Mouse (Mus musculus) forebrain, postnatal 0 days (tissue): ENCODE data around the gene Mef2c. TPM values are rescaled to one million over a fixed set of nuclear protein-coding genes. Genes with fewer than 3 reads are reported as not detected.
A peak's percentile ranks its signal among the peaks of the same experiment; 100 is the strongest.

Source experiments
- ATAC-seq: fragments of 200-750 bp; cut with Nextera tagmentation; 2 replicates; pipeline ENCODE4 v1.8.0; 2017; ENCODE audit warnings: mild to moderate bottlenecking, moderate library complexity
- DNase-seq: peaks from one replicate; pipeline ENCODE4 v3.0.0-alpha.2; 2015
- H3K27ac ChIP-seq: fragments of 300-500 bp; sonication (generic); 2 replicates; pipeline ENCODE4 v1.5.1; 2014; ENCODE audit warnings: low read depth, mild to moderate bottlenecking, antibody characterized with exemption, low read length, moderate library complexity, mixed read lengths
- H3K27me3 ChIP-seq: fragments of 300-500 bp; sonication (generic); 2 replicates; pipeline ENCODE4 v1.6.1; 2014; ENCODE audit warnings: mild to moderate bottlenecking, low read length, mixed read lengths; ENCODE audit not compliant: insufficient read depth
- H3K36me3 ChIP-seq: fragments of 300-500 bp; sonication (generic); 2 replicates; pipeline ENCODE4 v1.6.1; 2014; ENCODE audit warnings: mild to moderate bottlenecking, moderate library complexity; ENCODE audit not compliant: insufficient read depth
- H3K4me1 ChIP-seq: fragments of 300-500 bp; sonication (generic); 2 replicates; pipeline ENCODE4 v1.6.1; 2014; ENCODE audit warnings: antibody characterized with exemption; ENCODE audit not compliant: insufficient read depth
- H3K4me2 ChIP-seq: fragments of 300-500 bp; sonication (generic); 2 replicates; pipeline ENCODE4 v1.6.1; 2014; ENCODE audit warnings: low read depth, mild to moderate bottlenecking, moderate library complexity
- H3K4me3 ChIP-seq: fragments of 300-500 bp; sonication (generic); 2 replicates; pipeline ENCODE4 v1.5.1; 2014; ENCODE audit warnings: low read depth, low read length, mixed read lengths
- H3K9ac ChIP-seq: fragments of 300-500 bp; sonication (generic); 2 replicates; pipeline ENCODE4 v1.6.1; 2014; ENCODE audit warnings: mild to moderate bottlenecking
- H3K9me3 ChIP-seq: fragments of 300-500 bp; sonication (generic); 2 replicates; pipeline ENCODE4 v1.6.1; 2016; ENCODE audit warnings: low read length
- CTCF ChIP-seq: sonication (generic); IDR thresholded peaks from 2 replicates; pipeline ENCODE4 v1.5.1; 2016; ENCODE audit warnings: antibody characterized with exemption, control low read depth, low read depth
- WGBS: fragments of 180-500 bp; shearing (Covaris S2); extraction: QIAGEN DNeasy Blood & Tissue Kit; methylation state at CpG from one replicate; pipeline ENCODE4 v1.1.7; 2014; 5-methylcytosine and 5-hydroxymethylcytosine counted together
- polyA plus RNA-seq: library from polyadenylated mRNA; unstranded; fragments of >200 nt; fragmentation: Nextera tagmentation; extraction: Ambion mirVana; gene quantifications from 2 replicates; pipeline ENCODE4 v1.2.1, GENCODE M21; 2015
- total RNA-seq: library from RNA; depleted of rRNA; stranded (reverse); fragments of >200 nt; gene quantifications from 2 replicates; pipeline ENCODE4 v1.2.3, GENCODE M21; 2014

The Mef2c gene
- total and polyA plus RNA-seq, 2 experiments from 2014 or later = 245 to 373 TPM

DNA sequence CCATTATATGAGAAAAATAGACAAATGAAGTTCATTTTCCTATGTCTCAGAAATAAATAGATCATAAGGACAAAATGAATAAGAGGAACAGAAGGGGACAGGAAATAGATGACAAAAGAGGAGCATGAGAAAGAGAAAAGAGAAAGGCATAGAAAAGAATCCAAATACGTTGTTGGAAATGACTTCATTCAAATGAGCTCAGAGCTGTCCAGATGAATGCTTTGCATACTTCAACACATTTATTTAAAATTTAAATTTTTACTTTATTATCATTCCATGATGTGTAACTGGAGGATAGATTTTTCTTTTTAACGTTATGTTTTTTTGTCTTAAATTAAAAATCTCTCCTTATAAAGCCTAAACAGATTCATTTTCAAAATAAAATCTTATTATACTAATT, 203.8 kb downstream of the Mef2c start:
- no peak for DNase-seq

DNA sequence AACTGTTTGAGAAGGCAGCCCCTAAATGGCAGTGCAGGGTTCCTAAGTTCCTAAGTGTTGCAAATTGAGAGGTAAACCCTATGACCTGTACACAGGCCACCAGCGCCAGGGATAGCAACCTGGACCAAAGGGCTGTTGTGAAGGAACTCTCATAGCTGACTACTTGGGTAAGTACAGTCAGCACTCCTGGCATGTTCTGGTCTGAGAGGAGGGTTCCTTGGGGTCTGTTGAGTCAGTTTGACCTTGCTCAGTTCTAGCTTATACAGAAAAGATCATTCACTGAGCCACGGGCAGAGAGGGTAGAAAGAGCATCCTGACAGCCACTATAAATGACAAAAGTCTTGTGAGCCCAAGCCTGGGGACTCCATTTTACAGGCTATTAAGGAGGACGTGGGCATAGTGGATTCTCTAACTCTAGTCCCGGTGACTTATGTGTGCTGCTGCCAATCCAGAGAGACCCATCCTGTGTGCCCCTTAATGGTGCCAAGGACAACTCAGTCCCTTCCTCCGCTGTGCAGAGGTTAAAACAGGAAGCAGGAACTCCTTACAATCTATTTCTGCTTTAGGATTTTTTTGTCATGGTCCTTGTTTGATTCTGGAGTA, 209.0 kb downstream of the Mef2c start:
- Histone ChIP-seq H3K27ac (peak overlapping the region; percentile 100), H3K27me3 (no peaks in the 10 kb centered on the region), H3K4me1 (peaks cover 7% of the 10 kb centered on the region; the same call in 1 of the 2 replicates), H3K4me2 (peak overlapping the region; percentile 71), H3K4me3 (no peak overlapping the region), H3K9me3 (no peaks in the 10 kb centered on the region), H3K36me3 (no peaks in the 10 kb centered on the region), H3K9ac (peak overlapping the region; percentile 100)
- 21% methylated on average over 5 of the region's 5 CpGs for WGBS
- peak; percentile 60 for DNase-seq
- no peak for ATAC-seq
- no peak for TF ChIP-seq CTCF

More for the DNA sequence above, 203.8 kb downstream of the Mef2c start:
- WGBS = 41% methylated on average over 2 of the region's 2 CpGs
- Histone ChIP-seq H3K9me3 (no peaks in the 10 kb centered on the region), H3K27ac (no peak overlapping the region), H3K4me2 (no peak overlapping the region), H3K27me3 (no peaks in the 10 kb centered on the region), H3K36me3 (no peaks in the 10 kb centered on the region), H3K4me1 (peaks cover under 1% of the 10 kb centered on the region; the same call in 1 of the 2 replicates), H3K9ac (no peak overlapping the region), H3K4me3 (no peak overlapping the region)
- ATAC-seq = peak; percentile 64; the same call in 1 of the 2 replicates
- no peak for TF ChIP-seq CTCF

DNA sequence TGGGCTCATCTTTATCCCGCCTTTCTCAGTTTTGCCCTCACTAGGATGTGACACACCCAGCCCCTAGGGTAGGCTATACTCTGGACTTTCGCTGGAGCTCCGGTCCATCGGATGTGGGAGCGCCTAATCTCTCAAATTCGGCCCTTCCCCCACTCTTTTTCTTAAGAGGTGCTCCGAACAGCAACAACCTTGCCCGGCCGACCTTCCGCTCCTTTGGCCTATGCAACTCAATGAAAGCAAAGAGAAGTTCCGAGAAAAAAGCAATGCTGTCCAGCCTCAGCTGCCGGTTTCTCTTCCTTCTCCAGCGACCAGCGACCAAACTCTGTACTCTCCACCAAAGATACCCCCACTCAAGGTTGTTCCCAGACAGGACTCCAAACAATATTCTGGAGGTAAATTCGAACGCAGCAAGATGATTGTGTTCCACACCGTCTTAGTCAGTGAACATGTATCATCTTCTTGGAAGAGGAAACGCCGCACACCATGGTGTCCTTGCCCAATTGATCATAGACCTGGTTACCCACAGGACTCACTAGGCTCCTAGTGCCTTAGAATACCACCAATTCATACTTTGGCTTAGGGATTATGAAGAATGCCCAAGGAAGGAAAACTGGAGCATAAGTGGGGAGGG, 209.9 kb downstream of the Mef2c start:
- no peaks in the 10 kb centered on the region for H3K9me3 ChIP-seq
- peak overlapping the region; percentile 100 for H3K9ac ChIP-seq
- ATAC-seq = no peak
- H3K27me3 ChIP-seq = no peaks in the 10 kb centered on the region
- H3K4me2 ChIP-seq = peak overlapping the region; percentile 71
- no peak for TF ChIP-seq CTCF
- H3K27ac ChIP-seq = peak overlapping the region; percentile 100
- DNase-seq = peak; percentile 70
- no peaks in the 10 kb centered on the region for H3K36me3 ChIP-seq
- 11% methylated on average over 19 of the region's 19 CpGs for WGBS
- peak overlapping the region; percentile 67 for H3K4me3 ChIP-seq
- peaks cover 16% of the 10 kb centered on the region; the same call in 1 of the 2 replicates for H3K4me1 ChIP-seq

DNA sequence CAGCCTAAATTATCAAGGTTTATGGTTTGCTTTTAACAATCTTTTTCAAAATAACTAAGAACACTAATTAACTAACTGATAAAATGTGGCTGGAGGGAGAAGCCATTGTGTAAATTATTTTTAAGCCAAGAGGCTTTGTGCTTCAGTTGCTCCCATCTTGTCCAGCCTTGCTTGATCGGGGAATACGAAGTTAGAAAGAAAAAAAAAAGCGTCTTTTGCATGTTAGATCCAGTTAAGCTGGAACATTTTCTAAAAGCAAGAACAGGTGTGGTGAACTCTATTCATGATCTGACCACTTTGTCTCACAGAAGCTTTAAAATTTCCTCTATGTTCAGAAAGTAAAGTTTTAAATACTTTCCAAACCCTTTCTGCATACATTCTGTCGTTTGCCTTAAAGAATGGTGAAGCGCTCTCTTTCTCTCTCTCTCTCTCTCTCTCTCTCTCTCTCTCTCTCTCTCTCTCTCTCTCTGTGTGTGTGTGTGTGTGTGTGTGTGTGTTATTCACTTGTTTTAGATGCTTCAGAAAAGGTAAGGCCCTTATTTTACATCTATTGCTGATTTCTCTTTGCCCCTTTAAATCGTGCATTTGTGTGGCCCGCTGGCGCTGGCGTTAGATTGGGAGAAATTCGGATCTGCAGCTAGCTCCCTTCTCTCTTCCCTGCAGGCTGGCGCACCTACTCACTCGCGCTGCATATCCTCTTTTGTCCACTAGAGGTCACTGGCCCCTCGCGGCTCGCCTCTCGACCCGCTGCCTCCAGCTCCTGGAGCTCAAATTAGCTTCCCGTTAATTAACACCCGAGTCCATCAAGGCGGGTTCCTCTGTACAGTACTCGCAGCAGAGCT, 210.9 kb downstream of the Mef2c start:
- Histone ChIP-seq H3K4me1 (peaks cover 16% of the 10 kb centered on the region; the same call in 1 of the 2 replicates), H3K36me3 (no peaks in the 10 kb centered on the region), H3K4me3 (peak overlapping the region; percentile 67), H3K9ac (peak overlapping the region; percentile 100), H3K27ac (peak overlapping the region; percentile 100), H3K9me3 (no peaks in the 10 kb centered on the region), H3K27me3 (no peaks in the 10 kb centered on the region), H3K4me2 (peak overlapping the region; percentile 71)
- WGBS = 3% methylated on average over 22 of the region's 22 CpGs
- DNase-seq (peak; percentile 97), ATAC-seq (peak; percentile 88)
- peak; percentile 98 for TF ChIP-seq CTCF

DNA sequence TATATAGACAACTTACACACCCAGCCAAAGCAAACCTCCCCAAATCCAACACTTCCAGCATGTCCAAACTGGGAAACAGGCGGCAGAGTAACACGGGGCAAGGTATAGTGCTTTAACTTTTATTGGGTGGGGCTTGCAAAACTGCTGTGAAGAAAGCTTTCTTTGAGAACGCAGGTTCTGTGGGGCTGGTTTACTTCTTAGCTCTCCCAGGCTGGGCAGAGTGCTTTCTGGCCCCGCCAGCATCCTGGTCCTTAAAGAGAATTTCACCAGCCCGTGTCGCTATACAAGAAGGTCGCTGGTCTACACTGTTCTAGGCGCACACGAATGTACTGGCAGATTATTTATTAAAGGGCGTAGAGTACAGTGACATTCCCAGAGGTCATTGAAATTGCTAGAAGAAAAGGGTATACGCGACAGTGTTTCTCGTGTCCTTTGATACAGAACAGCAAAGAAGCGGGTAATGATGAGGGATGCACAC, 211.5 kb downstream of the Mef2c start:
- peak; percentile 2 for ATAC-seq
- Histone ChIP-seq H3K36me3 (no peaks in the 10 kb centered on the region), H3K27me3 (no peaks in the 10 kb centered on the region), H3K9me3 (no peaks in the 10 kb centered on the region), H3K4me1 (peaks cover 16% of the 10 kb centered on the region; the same call in 1 of the 2 replicates), H3K9ac (peak overlapping the region; percentile 100), H3K27ac (peak overlapping the region; percentile 100), H3K4me2 (peak overlapping the region; percentile 71), H3K4me3 (peak overlapping the region; percentile 67)
- 6% methylated on average over 14 of the region's 14 CpGs for WGBS
- DNase-seq = no peak
- no peak for TF ChIP-seq CTCF

DNA sequence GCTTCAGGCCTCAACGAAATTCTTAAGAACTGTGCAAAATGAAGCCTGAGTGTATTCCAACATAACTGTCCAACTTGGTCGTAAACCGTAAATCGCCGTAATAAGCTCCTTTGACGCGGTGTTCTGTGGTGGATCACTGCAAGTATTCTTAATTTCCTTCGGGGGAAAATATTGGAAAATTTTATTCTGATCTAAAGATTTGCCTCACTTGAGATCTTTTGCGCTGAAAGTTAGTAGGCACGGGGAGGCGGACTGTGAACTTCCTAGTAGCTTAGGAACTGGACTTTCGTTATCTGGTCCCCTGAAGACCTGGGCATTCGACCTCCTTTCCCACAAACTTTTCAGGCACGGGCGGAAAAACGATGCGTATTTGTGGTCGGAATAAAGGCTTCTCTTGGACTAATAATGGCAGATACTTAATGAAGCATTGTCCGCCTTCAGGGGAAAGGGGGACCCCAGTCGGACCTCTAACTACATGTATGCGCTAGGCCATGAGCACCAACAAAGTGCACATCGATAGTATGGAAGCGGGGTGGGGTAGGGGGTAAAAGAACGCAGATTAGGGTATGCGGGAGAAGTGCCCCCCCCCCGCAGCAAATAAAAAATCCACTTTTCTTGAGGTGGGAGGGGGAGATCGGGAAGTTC, 212.3 kb downstream of the Mef2c start:
- no peaks in the 10 kb centered on the region for H3K27me3 ChIP-seq
- DNase-seq = peak; percentile 66
- H3K4me2 ChIP-seq = peak overlapping the region; percentile 71
- TF ChIP-seq CTCF = no peak
- peaks cover 16% of the 10 kb centered on the region; the same call in 1 of the 2 replicates for H3K4me1 ChIP-seq
- H3K36me3 ChIP-seq = no peaks in the 10 kb centered on the region
- no peak for ATAC-seq
- peak overlapping the region; percentile 100 for H3K9ac ChIP-seq
- H3K9me3 ChIP-seq = no peaks in the 10 kb centered on the region
- H3K27ac ChIP-seq = peak overlapping the region; percentile 100
- WGBS = 4% methylated on average over 27 of the region's 27 CpGs
- peak overlapping the region; percentile 67 for H3K4me3 ChIP-seq
